Mouse (Mus musculus): ENCODE measurements around the gene Map2k2.

Gene Map2k2

DNA sequence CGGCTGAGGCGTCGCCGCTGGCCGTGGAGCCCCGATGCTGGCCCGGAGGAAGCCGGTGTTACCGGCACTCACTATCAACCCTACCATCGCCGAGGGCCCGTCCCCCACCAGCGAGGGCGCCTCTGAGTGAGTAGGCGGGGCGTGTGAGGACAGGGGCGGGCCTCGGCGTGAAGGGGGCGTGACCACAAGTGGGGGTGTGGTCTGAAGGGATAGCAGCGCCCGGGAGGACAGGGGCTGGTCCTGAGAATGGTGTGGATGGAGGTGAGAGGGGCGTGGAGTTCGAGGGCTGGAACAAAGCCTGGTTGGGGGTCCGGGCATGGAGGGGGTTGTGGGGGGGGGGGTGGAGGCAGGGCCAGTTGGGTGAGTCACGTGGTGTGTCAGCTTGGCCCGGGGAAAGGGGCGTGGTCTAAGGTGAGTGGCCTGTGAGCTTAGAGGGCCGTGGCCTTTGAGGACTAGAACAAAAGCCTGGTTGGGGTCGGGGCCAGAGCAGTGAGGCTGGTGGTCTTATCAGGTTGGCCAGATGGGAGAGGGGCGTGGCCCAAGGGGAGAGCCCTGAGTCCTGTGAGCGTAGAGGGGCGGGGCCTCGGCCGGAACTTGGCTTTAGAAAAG, 502 bp downstream of the Map2k2 start:
- DNase-seq: peak; percentile 82

GRCm38 (mm10) chr10:81112946-81113345, 7.2 kb downstream of the Map2k2 start:
- no peak for DNase-seq

DNA sequence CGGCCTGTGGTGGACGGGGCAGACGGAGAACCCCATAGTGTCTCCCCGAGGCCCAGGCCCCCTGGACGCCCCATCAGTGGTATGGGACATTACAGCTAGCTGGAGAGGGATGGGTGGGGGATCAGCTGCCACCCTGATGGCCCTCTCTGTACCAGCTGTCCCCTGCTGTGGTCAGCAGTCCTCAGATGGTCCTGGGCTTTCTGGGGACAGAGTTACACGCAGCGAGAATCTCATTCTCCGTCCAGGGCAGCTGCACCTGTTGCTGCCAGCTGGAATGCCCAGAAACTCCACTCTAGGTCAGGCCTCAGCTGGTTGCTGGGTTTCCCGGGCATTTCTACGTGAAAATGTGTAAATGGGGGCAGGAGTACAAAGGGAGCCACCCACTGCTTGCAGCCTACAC, 13.9 kb downstream of the Map2k2 start:
- no peak for DNase-seq

GRCm38 (mm10) chr10:81120650-81121049, 14.9 kb downstream of the Map2k2 start:
- DNase-seq: no peak

DNA sequence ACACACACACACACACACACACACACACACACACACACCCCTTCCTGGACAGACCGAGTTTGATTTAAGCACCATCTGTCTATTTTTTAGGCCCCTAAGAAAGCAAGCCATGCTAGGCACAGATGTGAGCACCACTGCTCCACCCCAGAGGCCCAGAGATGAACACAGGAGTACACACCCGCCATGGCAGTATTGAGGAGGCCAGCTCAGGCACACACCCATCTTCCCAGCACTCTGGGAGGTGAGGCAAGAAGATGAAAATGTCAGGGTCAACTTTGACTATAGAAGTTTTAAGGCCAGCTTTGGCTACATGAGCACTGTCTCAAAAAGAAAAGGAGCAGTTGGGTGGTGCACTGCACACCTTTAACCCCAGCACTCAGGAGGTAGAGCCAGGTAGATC, 17.2 kb downstream of the Map2k2 start:
- no peak for DNase-seq

GRCm38 (mm10) chr10:81123500-81123899, 17.8 kb downstream of the Map2k2 start:
- DNase-seq: no peak

GRCm38 (mm10) chr10:81134181-81134587, 28.5 kb downstream of the Map2k2 start:
- DNase-seq: no peak

DNA sequence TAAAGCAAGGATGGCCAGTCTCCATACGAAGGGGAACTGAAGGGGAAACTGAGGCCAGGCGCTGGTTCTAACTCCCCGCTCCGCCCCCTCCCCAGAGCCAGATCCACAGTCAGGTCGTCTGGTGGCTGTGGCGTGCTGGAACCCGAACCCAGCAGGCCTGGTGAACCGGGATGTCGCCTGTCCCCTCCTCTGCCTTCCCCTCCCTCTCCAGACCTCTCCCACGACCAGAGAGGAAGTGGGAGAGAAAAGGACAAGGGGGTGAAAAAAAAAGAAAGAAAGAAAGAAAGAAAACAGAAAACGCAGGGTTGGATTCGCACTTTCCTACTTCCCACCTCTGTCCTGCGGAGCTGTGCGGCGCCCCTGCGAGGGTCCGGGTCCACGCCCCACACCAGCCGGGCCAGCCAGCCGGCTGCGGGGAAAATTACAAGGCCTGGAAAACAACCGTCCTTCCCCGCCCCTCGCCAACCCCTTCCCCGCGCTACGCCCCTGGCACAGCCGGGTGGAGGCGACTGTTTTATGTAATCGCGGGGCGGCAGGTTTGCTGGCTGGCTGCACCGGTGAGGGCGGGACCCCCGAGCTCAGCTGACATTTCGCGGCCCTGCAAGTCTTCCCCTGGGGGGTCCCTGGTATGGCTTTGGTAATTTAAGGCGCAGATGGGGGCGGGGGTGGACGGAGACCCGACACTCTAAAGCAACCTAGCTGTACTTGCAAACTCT, 29.4 kb downstream of the Map2k2 start, which contains the start of gene Zbtb7a:
Gene Zbtb7a, plus strand, starts transcription at position 255 of the 716 bp plus-strand sequence.
- DNase-seq: peak; percentile 60

DNA sequence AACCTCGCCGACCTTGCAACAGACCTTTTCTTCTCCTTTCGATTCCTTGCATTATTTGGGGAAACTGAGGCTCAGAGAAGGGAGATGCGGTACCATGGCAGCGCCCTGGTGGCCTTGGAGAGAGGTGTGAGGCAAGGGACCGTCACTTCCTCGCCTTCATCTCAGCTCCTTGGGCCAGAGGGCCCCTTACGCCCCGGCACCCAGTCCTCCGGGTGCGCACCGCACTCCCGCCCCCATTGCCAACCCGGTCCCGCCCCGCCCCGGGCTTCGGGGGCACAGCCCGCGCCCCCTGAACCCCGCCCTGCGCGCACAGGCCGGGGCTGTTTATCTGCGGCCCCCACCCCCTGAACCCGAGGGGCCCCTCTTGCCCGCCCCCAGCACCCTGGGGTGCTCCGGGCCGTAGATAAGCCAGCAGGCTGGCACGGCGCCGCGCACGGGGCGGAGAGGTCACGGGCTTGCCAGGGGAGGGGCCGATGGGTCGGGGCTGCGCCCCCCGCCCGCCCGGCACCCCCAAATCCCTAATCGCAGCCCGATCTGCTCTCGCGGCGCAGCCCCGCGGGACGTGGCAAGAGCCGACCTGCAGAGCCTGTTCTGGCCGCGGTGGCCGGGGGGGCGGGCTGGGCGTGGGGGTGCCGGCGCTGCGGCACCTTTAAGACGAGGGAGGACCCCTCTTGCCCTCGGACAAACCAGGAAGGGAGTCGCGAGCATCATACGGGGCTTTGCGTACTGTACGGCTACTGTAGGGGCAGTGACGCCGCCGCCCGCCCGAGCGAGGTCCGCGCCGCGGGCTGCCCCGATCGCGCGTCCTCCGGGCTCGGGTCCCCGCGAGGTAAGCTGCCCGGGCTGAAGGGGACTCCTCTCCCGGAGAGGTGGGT, 30.4 kb downstream of the Map2k2 start:
- peak; percentile 77 for DNase-seq

GRCm38 (mm10) chr10:81136706-81137231, 31.1 kb downstream of the Map2k2 start:
- DNase-seq: peak; percentile 80

- peak; percentile 99 for DNase-seq
These were observed 31.8 kb downstream of the Map2k2 start for GRCm38 (mm10) chr10:81137252-81138130.

DNA sequence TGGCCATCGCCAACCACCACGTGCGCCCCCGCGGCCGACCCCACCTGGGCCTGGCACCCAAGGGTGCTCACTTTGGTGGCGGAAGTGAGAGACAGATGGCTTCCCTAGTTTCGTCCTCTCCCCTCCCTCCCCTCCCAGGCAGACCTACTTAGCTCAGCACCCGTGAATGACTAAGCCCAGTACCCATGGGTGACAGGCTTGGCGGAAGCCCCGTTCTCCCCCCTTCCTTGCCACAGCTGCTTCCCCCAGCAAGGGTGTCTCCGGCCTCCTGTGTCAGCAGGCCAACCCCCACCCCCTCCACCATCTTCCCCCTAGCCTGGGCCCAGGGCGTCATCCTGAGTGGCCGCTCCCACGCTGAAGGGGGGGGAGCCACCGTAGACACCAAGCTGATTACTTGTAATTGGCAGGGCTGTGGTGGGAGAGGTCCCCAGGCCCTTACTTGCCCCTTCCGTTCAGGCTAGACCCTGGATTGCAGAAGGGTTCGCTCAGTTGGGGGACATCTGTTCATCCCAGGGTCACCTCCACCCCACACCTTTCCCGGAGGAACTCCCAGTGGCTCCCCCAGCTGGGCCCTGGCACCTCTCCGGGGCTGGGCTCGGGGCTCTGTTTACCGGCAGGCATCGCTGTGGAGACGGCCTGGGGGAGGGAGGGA, 32.5 kb downstream of the Map2k2 start:
- DNase-seq: no peak

- DNase-seq: no peak
These were observed 33.3 kb downstream of the Map2k2 start for GRCm38 (mm10) chr10:81138821-81139528.

DNA sequence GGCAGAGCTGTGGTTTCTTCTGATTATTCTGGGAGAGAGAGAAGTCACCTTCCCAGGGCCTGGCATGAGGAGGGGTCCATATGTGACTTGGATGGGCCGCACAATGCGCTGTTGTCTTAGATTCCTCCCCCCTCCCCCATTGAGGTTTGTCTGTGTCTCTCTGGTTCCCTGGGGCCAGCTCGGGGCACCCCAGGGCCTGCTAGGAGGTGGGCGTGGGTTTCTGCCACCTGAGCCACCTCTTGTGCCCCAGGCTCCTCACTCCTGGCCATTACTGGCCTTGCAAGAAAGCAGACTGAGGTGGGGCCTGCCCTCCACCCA, 33.8 kb downstream of the Map2k2 start:
- no peak for DNase-seq

DNA sequence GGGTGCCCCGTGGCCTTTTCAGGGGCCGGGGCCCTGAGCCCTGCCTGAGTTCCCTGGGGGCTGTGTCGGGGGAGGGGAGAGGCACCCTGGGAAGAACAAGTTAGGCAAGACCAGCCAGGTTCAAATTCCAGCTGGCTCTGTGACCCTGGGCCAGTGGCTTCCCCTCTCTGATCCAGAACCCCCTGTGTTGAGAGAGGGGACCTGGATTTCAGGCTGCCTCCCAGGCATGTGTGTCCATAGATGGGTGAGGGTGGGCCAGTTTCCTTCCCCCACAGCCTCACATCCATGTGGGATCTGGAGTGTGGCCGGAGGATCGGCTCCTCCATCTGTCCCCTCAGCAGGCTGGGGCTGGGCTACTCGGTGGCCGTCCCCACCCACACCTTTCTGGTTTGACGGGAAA, 34.3 kb downstream of the Map2k2 start:
- no peak for DNase-seq

DNA sequence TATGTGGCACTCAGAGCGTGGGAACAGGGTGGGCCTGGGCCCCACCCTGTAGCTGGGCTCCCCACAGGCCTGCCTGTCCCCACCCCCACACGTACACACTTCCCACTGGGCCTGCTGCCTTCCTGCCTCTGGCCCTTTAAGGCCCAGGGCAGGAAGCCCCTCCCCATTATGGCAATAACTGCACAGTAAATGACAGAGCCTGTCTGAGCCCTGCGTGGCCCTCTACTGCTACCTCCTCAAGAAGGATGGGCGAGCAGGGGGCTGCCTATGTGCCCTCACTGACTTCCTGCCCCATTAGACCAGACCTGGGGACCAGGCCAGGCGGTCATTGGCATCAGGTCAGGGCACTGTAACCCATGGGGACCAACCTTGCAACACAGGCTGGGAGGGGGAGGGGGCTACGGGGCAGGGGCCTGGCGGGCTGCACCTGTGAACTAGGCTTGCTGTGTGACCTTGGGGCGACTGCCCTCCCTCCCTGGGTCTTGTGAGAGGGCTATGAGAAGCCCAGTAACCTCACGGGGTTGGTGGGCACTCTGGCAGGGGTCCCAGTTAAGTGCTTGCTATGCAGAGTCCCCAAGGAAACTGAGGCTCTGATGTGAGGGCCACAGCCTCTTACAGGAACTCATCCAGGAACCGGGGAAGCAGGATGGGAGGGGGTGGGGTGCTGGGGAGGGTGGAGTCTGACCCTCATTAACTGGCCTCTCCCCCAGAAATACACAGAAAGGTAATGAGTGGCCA, 35.2 kb downstream of the Map2k2 start:
- no peak for DNase-seq

DNA sequence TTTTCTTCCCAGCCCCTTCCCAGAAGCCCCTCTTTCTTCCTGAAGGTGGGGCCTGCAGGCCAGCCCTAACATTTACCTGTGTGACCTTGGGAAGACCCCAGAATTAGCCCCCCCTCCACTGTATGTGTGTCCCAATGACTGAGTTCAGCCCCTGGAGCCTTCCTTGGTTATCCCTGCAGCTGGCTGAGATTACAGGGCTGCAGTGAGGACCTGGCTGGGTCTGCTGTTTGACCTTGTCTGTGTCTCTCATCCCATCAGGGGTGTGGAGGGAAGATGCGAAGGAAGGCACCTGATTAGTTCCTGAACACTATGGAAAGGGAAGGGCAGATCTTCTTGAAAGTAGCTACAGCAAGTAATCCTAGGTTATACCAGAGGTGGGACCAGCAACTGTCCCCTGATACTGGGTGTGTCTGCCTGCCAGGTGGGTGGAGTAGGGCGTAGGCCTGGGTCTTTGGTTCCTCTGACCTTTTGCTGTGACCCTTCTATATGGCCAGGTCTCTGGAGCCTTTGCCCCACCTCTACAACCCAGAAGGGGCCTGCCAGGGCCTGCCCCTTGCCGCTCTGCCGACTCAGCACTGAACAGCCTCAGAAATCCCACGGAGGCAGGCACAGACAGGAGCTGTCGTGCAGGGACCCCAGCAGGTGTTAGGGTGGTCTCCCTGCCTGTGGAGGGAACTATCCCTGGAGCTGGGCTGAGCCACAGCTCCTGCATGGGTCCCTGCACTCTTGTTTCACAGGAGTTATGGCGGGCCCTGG, 35.9 kb downstream of the Map2k2 start:
- no peak for DNase-seq

GRCm38 (mm10) chr10:81142551-81142981, 36.9 kb downstream of the Map2k2 start:
- DNase-seq: no peak

- no peak for DNase-seq
These were observed 37.5 kb downstream of the Map2k2 start for GRCm38 (mm10) chr10:81143157-81143633.

Data from right cerebral cortex, postnatal 25 days (tissue).